Mouse (Mus musculus): ENCODE measurements around the gene Fam131c. TPM values are rescaled to one million over a fixed set of nuclear protein-coding genes. Genes with fewer than 3 reads are reported as not detected.

Fam131c gene
- polyA plus RNA-seq, 1 experiment from 2014 or later: 0.65 TPM

GRCm38 (mm10) chr4:141397861-141398260, 29.8 kb downstream of the Fam131c start:
- H3K4me3 ChIP-seq: no peak overlapping the region
- 79% methylated on average over 12 of the region's 12 CpGs for WGBS
- no peaks in the 10 kb centered on the region for H3K36me3 ChIP-seq
- no peaks in the 10 kb centered on the region for H3K9me3 ChIP-seq
- peaks cover 16% of the 10 kb centered on the region for H3K4me1 ChIP-seq (replicated peaks)
- H3K27ac ChIP-seq: 0 out of 2 replicates have a peak overlapping the region, but pooled peaks have one; percentile 1
- no peak for DNase-seq (ENCODE audit: low spot score)
- peaks cover 41% of the 10 kb centered on the region for H3K27me3 ChIP-seq (ENCODE audit: insufficient read depth, poor library complexity, severe bottlenecking)

- Histone ChIP-seq H3K27ac (peak within 1 kb of the TSS; percentile 1; the same call in 1 of the 2 replicates), H3K4me1 (replicated peaks) (peaks cover 19% of the 10 kb centered on the region), H3K27me3 (ENCODE audit: insufficient read depth, poor library complexity, severe bottlenecking) (peaks cover 43% of the 10 kb centered on the region), H3K4me3 (no peak within 1 kb of the TSS), H3K36me3 (no peaks in the 10 kb centered on the region), H3K9me3 (no peaks in the 10 kb centered on the region)
- 70% methylated on average over 12 of the region's 12 CpGs for WGBS
- DNase-seq (ENCODE audit: low spot score): no peak
Measured at GRCm38 (mm10) chr4:141398545-141398944, 30.5 kb downstream of the Fam131c start, which contains the start of gene Clcnka. Clcnka (minus strand) TSS chr4:141398724.

- Histone ChIP-seq H3K9me3 (no peaks in the 10 kb centered on the region), H3K27me3 (ENCODE audit: insufficient read depth, poor library complexity, severe bottlenecking) (peaks cover 38% of the 10 kb centered on the region), H3K4me3 (no peak overlapping the region), H3K27ac (no peak overlapping the region), H3K36me3 (no peaks in the 10 kb centered on the region), H3K4me1 (replicated peaks) (peaks cover 22% of the 10 kb centered on the region)
- WGBS: 87% methylated on average over 15 of the region's 15 CpGs
- no peak for DNase-seq (ENCODE audit: low spot score)
Measured at GRCm38 (mm10) chr4:141400171-141400570, 32.2 kb downstream of the Fam131c start.

GRCm38 (mm10) chr4:141404518-141405313, 36.7 kb downstream of the Fam131c start:
- Histone ChIP-seq H3K4me3 (no peak overlapping the region), H3K4me1 (replicated peaks) (peaks cover 16% of the 10 kb centered on the region)

GRCm38 (mm10) chr4:141405314-141405622, 37.2 kb downstream of the Fam131c start:
- WGBS: 93% methylated on average over 3 of the region's 3 CpGs
- no peak for DNase-seq (ENCODE audit: low spot score)
- H3K4me1 ChIP-seq (replicated peaks): peaks cover 16% of the 10 kb centered on the region
- H3K4me3 ChIP-seq: no peak overlapping the region
- no peaks in the 10 kb centered on the region for H3K36me3 ChIP-seq
- H3K27ac ChIP-seq: no peak overlapping the region
- peaks cover 34% of the 10 kb centered on the region for H3K27me3 ChIP-seq (ENCODE audit: insufficient read depth, poor library complexity, severe bottlenecking)
- H3K9me3 ChIP-seq: no peaks in the 10 kb centered on the region

More at GRCm38 (mm10) chr4:141404518-141405313, 36.7 kb downstream of the Fam131c start:
- Histone ChIP-seq H3K9me3 (no peaks in the 10 kb centered on the region), H3K27ac (no peak overlapping the region), H3K36me3 (no peaks in the 10 kb centered on the region), H3K27me3 (ENCODE audit: insufficient read depth, poor library complexity, severe bottlenecking) (peaks cover 33% of the 10 kb centered on the region)
- 14% methylated on average over 15 of the region's 15 CpGs for WGBS
- DNase-seq (ENCODE audit: low spot score): peak; percentile 89

- H3K36me3 ChIP-seq: no peaks in the 10 kb centered on the region
- no peaks in the 10 kb centered on the region for H3K9me3 ChIP-seq
- peaks cover 46% of the 10 kb centered on the region for H3K27me3 ChIP-seq (ENCODE audit: insufficient read depth, poor library complexity, severe bottlenecking)
- DNase-seq (ENCODE audit: low spot score): peak; percentile 33
- H3K4me3 ChIP-seq: no peak overlapping the region
- 47% methylated on average over 14 of the region's 14 CpGs for WGBS
- peaks cover 21% of the 10 kb centered on the region; the same call in 1 of the 2 replicates for H3K4me1 ChIP-seq (replicated peaks)
- H3K27ac ChIP-seq: no peak overlapping the region
Measured at GRCm38 (mm10) chr4:141406516-141407299, 38.7 kb downstream of the Fam131c start.

GRCm38 (mm10) chr4:141408577-141408976, 40.6 kb downstream of the Fam131c start:
- H3K27me3 ChIP-seq (ENCODE audit: insufficient read depth, poor library complexity, severe bottlenecking): peaks cover 46% of the 10 kb centered on the region
- no peak for DNase-seq (ENCODE audit: low spot score)
- H3K36me3 ChIP-seq: no peaks in the 10 kb centered on the region
- 79% methylated on average over 3 of the region's 3 CpGs for WGBS
- no peak overlapping the region for H3K4me3 ChIP-seq
- no peak overlapping the region for H3K27ac ChIP-seq
- H3K9me3 ChIP-seq: no peaks in the 10 kb centered on the region
- H3K4me1 ChIP-seq (replicated peaks): peaks cover 18% of the 10 kb centered on the region; the same call in 1 of the 2 replicates

GRCm38 (mm10) chr4:141411430-141411992, 43.5 kb downstream of the Fam131c start:
- Histone ChIP-seq H3K4me3 (no peak overlapping the region), H3K36me3 (no peaks in the 10 kb centered on the region), H3K27ac (no peak overlapping the region), H3K9me3 (no peaks in the 10 kb centered on the region), H3K4me1 (replicated peaks) (0 out of 2 replicates have a peak, but pooled peaks cover 8% of the 10 kb centered on the region), H3K27me3 (ENCODE audit: insufficient read depth, poor library complexity, severe bottlenecking) (peaks cover 22% of the 10 kb centered on the region; the same call in 1 of the 2 replicates)
- 18% methylated on average over 22 of the region's 22 CpGs for WGBS
- DNase-seq (ENCODE audit: low spot score): no peak

- Histone ChIP-seq H3K9me3 (no peaks in the 10 kb centered on the region), H3K27me3 (ENCODE audit: insufficient read depth, poor library complexity, severe bottlenecking) (peaks cover 13% of the 10 kb centered on the region; the same call in 1 of the 2 replicates), H3K4me1 (replicated peaks) (peaks cover 17% of the 10 kb centered on the region), H3K27ac (no peak within 1 kb of the TSS), H3K36me3 (no peaks in the 10 kb centered on the region), H3K4me3 (no peak within 1 kb of the TSS)
- no peak for DNase-seq (ENCODE audit: low spot score)
- 63% methylated on average over 7 of the region's 7 CpGs for WGBS
Measured at GRCm38 (mm10) chr4:141415924-141416323, 47.9 kb downstream of the Fam131c start, which contains the start of gene Clcnkb. Clcnkb (minus strand) TSS chr4:141416014.

GRCm38 (mm10) chr4:141419398-141420191, 51.6 kb downstream of the Fam131c start:
- Histone ChIP-seq H3K4me1 (replicated peaks) (peaks cover 24% of the 10 kb centered on the region), H3K9me3 (no peaks in the 10 kb centered on the region), H3K27ac (0 out of 2 replicates have a peak overlapping the region, but pooled peaks have one; percentile 50), H3K4me3 (no peak overlapping the region), H3K36me3 (no peaks in the 10 kb centered on the region), H3K27me3 (ENCODE audit: insufficient read depth, poor library complexity, severe bottlenecking) (peaks cover 34% of the 10 kb centered on the region)
- DNase-seq (ENCODE audit: low spot score): no peak
- 66% methylated on average over 27 of the region's 27 CpGs for WGBS

- H3K4me1 ChIP-seq (replicated peaks): peaks cover 30% of the 10 kb centered on the region
- DNase-seq (ENCODE audit: low spot score): no peak
- no peaks in the 10 kb centered on the region for H3K9me3 ChIP-seq
- 65% methylated on average over 9 of the region's 9 CpGs for WGBS
- H3K27me3 ChIP-seq (ENCODE audit: insufficient read depth, poor library complexity, severe bottlenecking): peaks cover 41% of the 10 kb centered on the region
- no peaks in the 10 kb centered on the region for H3K36me3 ChIP-seq
- H3K27ac ChIP-seq: 0 out of 2 replicates have a peak within 1 kb of the TSS, but pooled peaks have one; percentile 50
- no peak within 1 kb of the TSS for H3K4me3 ChIP-seq
Measured at GRCm38 (mm10) chr4:141420192-141420829, 52.3 kb downstream of the Fam131c start, which contains the start of gene Hspb7. Hspb7 (plus strand) TSS chr4:141420779.

Data from hindbrain, embryonic 10.5 days (tissue).